Comparison of ENCODE assay signal across 8 mouse cellular contexts in genomic region chr5:129730344-129730743, GRCm38 (mm10). TPM values are rescaled to one million over a fixed set of nuclear protein-coding genes. Genes with fewer than 3 reads are reported as not detected.
DNase-seq lines count a peak whose midpoint lies in the region; ATAC-seq and TF ChIP-seq lines count a peak whose summit lies in the region.

No protein-coding gene starts in this region.

- no peak for DNase-seq in hindbrain, embryonic 11.5 days (ENCODE audit: low spot score)
- peak; percentile 87 to 95 for DNase-seq in cerebellum, adult 2 months
- peak; percentile 76 to 88 for DNase-seq in heart, adult 18-20 months
- DNase-seq in spleen, postnatal 4 days (ENCODE audit: low spot score in 2 of 2): no peak
- DNase-seq in frontal cortex, postnatal 14 days (ENCODE audit: low spot score in 2 of 2): no peak

- TF ChIP-seq POLR2A in cerebellum, adult 2 months (IDR thresholded peaks at IDR 0.05; ENCODE audit: borderline replicate concordance, insufficient read depth, low read length): peak; percentile 42; the same call in 1 of the 2 replicates
- no peak for TF ChIP-seq POLR2A in olfactory bulb, adult 2 months (IDR thresholded peaks at IDR 0.05; ENCODE audit: insufficient read depth, low read depth, low read length)

- H3K4me1 ChIP-seq in hindbrain, embryonic 13.5 days (replicated peaks): peaks cover 43% of the 10 kb centered on the region
- no peaks in the 10 kb centered on the region for H3K4me1 ChIP-seq in hindbrain, embryonic 11.5 days (replicated peaks; ENCODE audit: control insufficient read depth, insufficient read depth, low read length)
- peaks cover 24% of the 10 kb centered on the region for H3K4me1 ChIP-seq in cerebellum, adult 2 months (ENCODE audit: control insufficient read depth, insufficient read depth, low read length)
- peaks cover 51% of the 10 kb centered on the region for H3K4me1 ChIP-seq in kidney, embryonic 15.5 days
- H3K4me1 ChIP-seq in olfactory bulb, adult 2 months (ENCODE audit: control insufficient read depth, insufficient read depth, low read length): peaks cover 14% of the 10 kb centered on the region

- no peak overlapping the region for H3K27ac ChIP-seq in hindbrain, embryonic 13.5 days
- no peak overlapping the region for H3K27ac ChIP-seq in hindbrain, embryonic 11.5 days (ENCODE audit: low read depth, low read length)
- H3K27ac ChIP-seq in cerebellum, adult 2 months (ENCODE audit: insufficient read depth, low read length): peak overlapping the region; percentile 84
- peak overlapping the region; percentile 81; the same call in 1 of the 2 replicates for H3K27ac ChIP-seq in kidney, embryonic 15.5 days
- H3K27ac ChIP-seq in olfactory bulb, adult 2 months (ENCODE audit: insufficient read depth, low read depth, low read length): 0 out of 2 replicates have a peak overlapping the region, but pooled peaks have one; percentile 49

- no peaks in the 10 kb centered on the region for H3K27me3 ChIP-seq in hindbrain, embryonic 13.5 days
- no peaks in the 10 kb centered on the region for H3K27me3 ChIP-seq in hindbrain, embryonic 11.5 days (ENCODE audit: control insufficient read depth, insufficient read depth, low read length)
- no peaks in the 10 kb centered on the region for H3K27me3 ChIP-seq in cerebellum, adult 2 months (ENCODE audit: control insufficient read depth, insufficient read depth, low read length)
- H3K27me3 ChIP-seq in kidney, embryonic 15.5 days: no peaks in the 10 kb centered on the region

- WGBS in hindbrain, embryonic 13.5 days: 84% methylated on average over 11 of the region's 11 CpGs
- 87% methylated on average over 11 of the region's 11 CpGs for WGBS in hindbrain, embryonic 11.5 days
- WGBS in cerebellum, adult 2 months: 5% methylated on average over 11 of the region's 11 CpGs
- WGBS in kidney, embryonic 15.5 days: 56% methylated on average over 11 of the region's 11 CpGs
- WGBS in olfactory bulb, adult 2 months: 57% methylated on average over 11 of the region's 11 CpGs

- peaks cover 5% of the 10 kb centered on the region; the same call in 1 of the 2 replicates for H3K36me3 ChIP-seq in hindbrain, embryonic 13.5 days
- H3K36me3 ChIP-seq in hindbrain, embryonic 11.5 days (ENCODE audit: control insufficient read depth, insufficient read depth, low read length): no peaks in the 10 kb centered on the region
- H3K36me3 ChIP-seq in kidney, embryonic 15.5 days: peaks cover 9% of the 10 kb centered on the region; the same call in 1 of the 2 replicates

- ATAC-seq in hindbrain, embryonic 13.5 days (ENCODE audit: low FRiP score): no peak
- ATAC-seq in hindbrain, embryonic 11.5 days (ENCODE audit: low FRiP score): no peak
- ATAC-seq in kidney, embryonic 15.5 days (replicated peaks; ENCODE audit: low FRiP score): no peak; the same call in 1 of the 2 replicates

- 0 out of 2 replicates have a peak, but pooled peaks have one; percentile 0 for TF ChIP-seq CTCF in cerebellum, adult 2 months (IDR thresholded peaks at IDR 0.05; ENCODE audit: borderline replicate concordance, insufficient read depth, low read depth, low read length)
- TF ChIP-seq CTCF in olfactory bulb, adult 2 months (IDR thresholded peaks at IDR 0.05; ENCODE audit: insufficient read depth, low read depth, low read length): no peak

- H3K4me2 ChIP-seq in hindbrain, embryonic 13.5 days: 0 out of 2 replicates have a peak overlapping the region, but pooled peaks have one; percentile 2
- H3K4me2 ChIP-seq in hindbrain, embryonic 11.5 days (replicated peaks; ENCODE audit: low read depth, low read length): no peak overlapping the region
- H3K4me2 ChIP-seq in kidney, embryonic 15.5 days: 0 out of 2 replicates have a peak overlapping the region, but pooled peaks have one; percentile 13

- H3K9ac ChIP-seq in hindbrain, embryonic 13.5 days: 0 out of 2 replicates have a peak overlapping the region, but pooled peaks have one; percentile 51
- H3K9ac ChIP-seq in hindbrain, embryonic 11.5 days (ENCODE audit: low read depth, low read length): no peak overlapping the region
- H3K9ac ChIP-seq in kidney, embryonic 15.5 days: no peak overlapping the region; the same call in 1 of the 2 replicates

- H3K4me3 ChIP-seq in hindbrain, embryonic 13.5 days: no peak overlapping the region
- no peak overlapping the region for H3K4me3 ChIP-seq in hindbrain, embryonic 11.5 days (ENCODE audit: low read depth, low read length)
- peak overlapping the region; percentile 7 for H3K4me3 ChIP-seq in cerebellum, adult 2 months (replicated peaks; ENCODE audit: insufficient read depth, low read depth, low read length)
- H3K4me3 ChIP-seq in kidney, embryonic 15.5 days (replicated peaks): no peak overlapping the region
- H3K4me3 ChIP-seq in olfactory bulb, adult 2 months (ENCODE audit: insufficient read depth, low read depth, low read length): no peak overlapping the region

- H3K9me3 ChIP-seq in hindbrain, embryonic 13.5 days: no peaks in the 10 kb centered on the region
- H3K9me3 ChIP-seq in hindbrain, embryonic 11.5 days (ENCODE audit: control insufficient read depth, low read length): no peaks in the 10 kb centered on the region
- H3K9me3 ChIP-seq in kidney, embryonic 15.5 days (replicated peaks): no peaks in the 10 kb centered on the region

RNA-seq across cellular contexts. Expression of gene Nipsnap2, which starts 5.5 kb away (rescaled TPM):
- polyA plus RNA-seq in hindbrain, embryonic 13.5 days (2015; fragmentation: Nextera tagmentation; extraction: Ambion mirVana): 89.1 and 95.3 TPM in 2 replicates
- 82.1 and 85.7 TPM in 2 replicates for polyA plus RNA-seq in hindbrain, embryonic 11.5 days (2014; fragmentation: Nextera tagmentation; extraction: Ambion mirVana)
- 137 and 157 TPM in 2 replicates for polyA plus RNA-seq in cerebellum, adult 2 months (2012; rRNA removed)
- 100 to 1,000 TPM; 843 to 897 TPM for total RNA-seq in heart, adult 18-20 months (2021)
- polyA plus RNA-seq in kidney, embryonic 15.5 days (2015; fragmentation: Nextera tagmentation; extraction: Ambion mirVana): 141 and 144 TPM in 2 replicates
- not detected in 2 replicates for polyA plus RNA-seq in olfactory bulb, adult 2 months (2012; ENCODE audit: insufficient read depth, insufficient read length, low replicate concordance, missing spikeins)

RNA-seq across cellular contexts. Expression of gene Mrps17, which starts 15.0 kb away (rescaled TPM):
- polyA plus RNA-seq in hindbrain, embryonic 13.5 days (2015; fragmentation: Nextera tagmentation; extraction: Ambion mirVana): 168 and 174 TPM in 2 replicates
- polyA plus RNA-seq in hindbrain, embryonic 11.5 days (2014; fragmentation: Nextera tagmentation; extraction: Ambion mirVana): 167 and 186 TPM in 2 replicates
- polyA plus RNA-seq in cerebellum, adult 2 months (2012; rRNA removed): 90.6 and 97.4 TPM in 2 replicates
- 10 to 100 TPM; 87.6 to 91.5 TPM for total RNA-seq in heart, adult 18-20 months (2021)
- polyA plus RNA-seq in kidney, embryonic 15.5 days (2015; fragmentation: Nextera tagmentation; extraction: Ambion mirVana): 198 and 199 TPM in 2 replicates
- not detected in 2 replicates for polyA plus RNA-seq in olfactory bulb, adult 2 months (2012; ENCODE audit: insufficient read depth, insufficient read length, low replicate concordance, missing spikeins)

RNA-seq across cellular contexts. Expression of gene Sept14, which starts 22.0 kb away (rescaled TPM):
- not detected in 2 replicates for polyA plus RNA-seq in hindbrain, embryonic 13.5 days (2015; fragmentation: Nextera tagmentation; extraction: Ambion mirVana)
- not detected in 2 replicates for polyA plus RNA-seq in hindbrain, embryonic 11.5 days (2014; fragmentation: Nextera tagmentation; extraction: Ambion mirVana)
- not detected in 2 replicates for polyA plus RNA-seq in cerebellum, adult 2 months (2012; rRNA removed)
- total RNA-seq in heart, adult 18-20 months (2021): not detected
- polyA plus RNA-seq in kidney, embryonic 15.5 days (2015; fragmentation: Nextera tagmentation; extraction: Ambion mirVana): not detected in 2 replicates
- not detected in 2 replicates for polyA plus RNA-seq in olfactory bulb, adult 2 months (2012; ENCODE audit: insufficient read depth, insufficient read length, low replicate concordance, missing spikeins)

RNA-seq across cellular contexts. Expression of gene Psph, which starts 56.9 kb away (rescaled TPM):
- polyA plus RNA-seq in hindbrain, embryonic 13.5 days (2015; fragmentation: Nextera tagmentation; extraction: Ambion mirVana): 34.3 and 38.5 TPM in 2 replicates
- polyA plus RNA-seq in hindbrain, embryonic 11.5 days (2014; fragmentation: Nextera tagmentation; extraction: Ambion mirVana): 39.8 and 40.0 TPM in 2 replicates
- 23.4 and 27.3 TPM in 2 replicates for polyA plus RNA-seq in cerebellum, adult 2 months (2012; rRNA removed)
- 10 to 100 TPM in 1 of 2 experiments, 1 to 10 TPM in 1; 8.9 to 10.7 TPM for total RNA-seq in heart, adult 18-20 months (2021)
- 59.8 and 62.4 TPM in 2 replicates for polyA plus RNA-seq in kidney, embryonic 15.5 days (2015; fragmentation: Nextera tagmentation; extraction: Ambion mirVana)
- not detected in 2 replicates for polyA plus RNA-seq in olfactory bulb, adult 2 months (2012; ENCODE audit: insufficient read depth, insufficient read length, low replicate concordance, missing spikeins)

Comparison
In these comparisons a context has a peak if more than half of its experiments do, and no peak if none do; other contexts are left out.
1. H3K27ac ChIP-seq: peak in cerebellum, adult 2 months (single experiment), kidney, embryonic 15.5 days (single experiment) and olfactory bulb, adult 2 months (single experiment); none in hindbrain, embryonic 13.5 days (single experiment) and hindbrain, embryonic 11.5 days (single experiment).
2. DNase-seq: peak in cerebellum, adult 2 months (2 of 2) and heart, adult 18-20 months (2 of 2); none in hindbrain, embryonic 11.5 days (single experiment), spleen, postnatal 4 days (0 of 2) and frontal cortex, postnatal 14 days (0 of 2).